Mouse (Mus musculus) CD4-positive helper T cell, adult 2 months (primary cell): Measurements from ENCODE around the gene Gpkow.
"Not testable (repeated sequence)": the region's sequence is repeated elsewhere in the genome, so short reads cannot be mapped to it uniquely, and the experiment has no call there.

Source experiments
- DNase-seq: peaks from one replicate; pipeline ENCODE4 v3.0.0-alpha.2; 2012; ENCODE audit warnings: low read depth, missing footprints, low spot score

Gene Gpkow

DNA sequence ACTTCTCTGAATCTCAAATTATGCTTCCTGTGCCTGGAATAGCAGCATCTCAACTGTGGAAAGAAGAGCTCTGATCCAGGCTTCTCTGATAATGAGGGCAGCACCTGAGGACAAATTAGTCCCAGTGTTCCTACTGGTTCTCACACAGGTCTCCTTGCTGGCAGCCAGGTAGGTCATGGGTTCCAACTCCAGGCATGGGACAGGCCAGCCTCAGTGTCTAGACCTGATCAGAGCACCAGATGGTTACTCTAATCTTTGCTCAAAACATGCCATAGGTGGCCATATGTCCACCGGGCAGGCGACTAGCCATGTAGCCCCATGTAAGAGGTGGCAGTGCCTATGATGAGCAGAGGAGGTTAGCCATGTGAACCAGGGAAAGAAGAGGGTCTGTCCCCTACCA, 8.6 kb upstream of the Gpkow start:
- DNase-seq, result no peak

DNA sequence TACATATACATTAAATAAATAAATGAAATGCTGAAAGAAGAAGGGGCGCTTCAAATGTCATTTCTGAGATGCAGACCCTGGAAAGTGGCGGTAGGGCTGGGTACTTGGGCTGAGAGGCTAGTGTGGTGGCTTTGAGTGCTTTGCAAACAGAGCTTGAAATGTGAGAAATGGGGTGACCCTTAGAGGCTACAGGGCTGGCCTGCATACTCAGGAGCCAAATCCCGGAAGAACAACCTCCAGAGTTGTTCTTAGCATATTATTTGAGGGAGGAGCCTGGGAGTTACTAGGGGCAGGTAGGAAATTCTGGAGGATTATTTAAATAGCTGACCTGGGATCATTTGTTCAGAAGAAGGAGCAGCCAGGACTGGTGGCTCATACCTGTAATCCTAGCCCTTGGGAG, 6.4 kb upstream of the Gpkow start:
- no peak for DNase-seq

DNA sequence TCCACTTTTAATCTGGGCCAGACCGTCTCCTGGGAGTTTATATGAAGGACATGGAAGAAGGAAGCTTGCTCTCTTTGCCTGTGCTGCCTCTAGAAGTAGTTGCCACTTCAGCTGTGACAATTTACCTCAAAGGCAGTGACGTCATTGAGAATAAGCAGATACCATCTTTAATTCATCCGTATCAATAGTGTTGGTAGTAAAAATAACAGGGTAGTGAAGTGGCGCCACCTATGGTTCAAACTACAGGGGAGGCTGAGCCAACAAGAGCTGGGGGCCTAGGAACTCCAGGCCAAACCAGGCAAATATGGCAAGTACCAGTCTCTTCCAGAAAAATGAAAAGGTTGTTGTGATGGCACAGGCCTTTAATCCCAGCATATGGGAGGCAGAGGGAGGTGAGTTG, 4.1 kb upstream of the Gpkow start:
- DNase-seq, result peak; percentile 81

DNA sequence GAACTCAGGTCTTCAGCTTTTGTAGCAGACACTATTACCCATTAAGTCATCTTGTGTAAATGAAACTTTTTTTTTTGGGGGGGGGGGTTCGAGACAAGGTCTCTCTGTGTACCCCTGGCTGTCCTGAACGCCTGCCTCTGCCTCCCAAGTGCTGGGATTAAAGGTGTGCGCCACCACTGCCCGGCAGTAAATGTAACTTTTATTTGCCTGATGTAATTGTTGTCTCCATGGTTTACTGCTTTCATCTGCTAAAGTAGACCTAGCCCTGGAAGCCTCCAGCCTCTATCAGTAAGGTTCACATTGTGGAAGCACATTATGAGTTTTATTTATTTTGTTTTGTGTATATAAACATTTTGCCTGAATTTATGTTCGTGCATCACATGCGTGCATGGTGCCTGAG, 411 bp upstream of the Gpkow start:
- DNase-seq, result no peak

DNA sequence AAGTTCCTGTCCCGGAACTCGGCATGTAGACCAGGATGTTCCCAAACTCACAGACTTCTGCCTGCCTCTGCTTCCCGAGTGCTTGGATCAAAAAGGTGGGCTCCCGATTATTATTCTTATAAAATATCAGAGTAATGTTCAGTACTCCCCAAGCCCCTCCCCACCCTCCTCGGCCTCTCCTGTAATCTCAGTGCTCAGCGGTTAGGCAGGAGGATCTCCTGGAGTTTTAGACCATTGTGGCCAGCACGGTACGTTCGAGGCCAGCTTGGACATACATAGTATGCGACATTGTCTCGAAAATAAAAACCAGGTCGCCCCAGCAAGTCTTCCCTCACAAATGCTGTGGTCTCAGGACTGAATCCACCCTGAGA, 16.8 kb downstream of the Gpkow start:
- not testable (repeated sequence) for DNase-seq

DNA sequence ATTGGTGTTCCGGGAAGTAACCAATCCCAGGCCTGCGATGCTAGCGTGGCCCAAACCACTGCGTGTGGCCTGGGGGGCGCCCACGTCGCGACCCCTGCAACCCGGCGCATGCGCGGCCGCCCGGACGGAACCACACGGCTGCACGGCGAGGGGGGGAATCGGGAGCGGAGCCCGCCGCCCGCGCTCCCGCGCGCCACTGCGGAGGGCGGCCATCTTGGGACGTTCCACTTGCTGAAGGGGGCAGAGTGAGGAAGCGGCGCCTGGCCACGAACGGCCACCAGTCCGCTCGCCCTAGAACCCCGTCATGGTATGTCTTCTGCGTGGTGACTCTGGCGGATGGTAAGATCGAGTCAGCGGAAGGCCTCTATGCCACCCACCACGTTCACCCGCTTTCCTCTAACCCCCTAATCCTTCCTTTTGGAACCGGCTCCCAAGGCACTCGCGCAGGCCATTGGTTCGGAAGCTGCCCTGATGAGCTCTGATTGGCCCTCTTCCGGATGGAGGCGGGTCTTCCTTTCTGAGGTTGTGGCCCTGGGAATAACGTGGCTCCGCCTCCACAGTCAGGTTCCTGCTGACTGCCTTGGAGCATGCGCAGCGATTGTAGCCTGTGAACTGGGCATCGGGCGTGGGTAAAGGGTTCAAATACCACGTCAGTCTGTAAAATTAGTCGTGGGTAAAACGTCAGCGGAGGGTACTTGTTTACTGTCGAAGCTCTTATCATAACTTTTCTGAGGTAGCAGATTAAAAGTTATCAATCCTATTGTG, 17.4 kb downstream of the Gpkow start, which contains the start of gene Wdr45:
TSS of gene Wdr45 (plus strand) at position 199 of the 765 bp plus-strand sequence.
- peak; percentile 95 for DNase-seq

DNA sequence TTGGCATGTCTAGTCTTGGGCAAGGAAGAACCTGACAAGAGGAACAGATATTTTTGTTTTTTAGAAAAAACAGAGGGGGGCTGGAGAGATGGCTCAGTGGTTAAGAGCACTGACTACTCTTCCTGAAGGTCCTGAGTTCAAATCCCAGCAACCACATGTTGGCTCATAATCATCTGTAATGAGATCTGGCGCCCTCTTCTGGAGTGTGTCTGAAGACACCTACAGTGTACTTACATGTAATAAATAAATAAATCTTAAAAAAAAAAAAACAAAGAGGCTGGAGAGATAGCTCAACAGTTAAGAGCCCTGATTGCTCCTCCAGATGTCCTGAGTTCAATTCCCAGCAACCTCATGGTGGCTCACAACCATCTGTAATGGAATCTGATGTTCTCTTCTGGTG, 19.1 kb downstream of the Gpkow start:
- peak; percentile 34 for DNase-seq

DNA sequence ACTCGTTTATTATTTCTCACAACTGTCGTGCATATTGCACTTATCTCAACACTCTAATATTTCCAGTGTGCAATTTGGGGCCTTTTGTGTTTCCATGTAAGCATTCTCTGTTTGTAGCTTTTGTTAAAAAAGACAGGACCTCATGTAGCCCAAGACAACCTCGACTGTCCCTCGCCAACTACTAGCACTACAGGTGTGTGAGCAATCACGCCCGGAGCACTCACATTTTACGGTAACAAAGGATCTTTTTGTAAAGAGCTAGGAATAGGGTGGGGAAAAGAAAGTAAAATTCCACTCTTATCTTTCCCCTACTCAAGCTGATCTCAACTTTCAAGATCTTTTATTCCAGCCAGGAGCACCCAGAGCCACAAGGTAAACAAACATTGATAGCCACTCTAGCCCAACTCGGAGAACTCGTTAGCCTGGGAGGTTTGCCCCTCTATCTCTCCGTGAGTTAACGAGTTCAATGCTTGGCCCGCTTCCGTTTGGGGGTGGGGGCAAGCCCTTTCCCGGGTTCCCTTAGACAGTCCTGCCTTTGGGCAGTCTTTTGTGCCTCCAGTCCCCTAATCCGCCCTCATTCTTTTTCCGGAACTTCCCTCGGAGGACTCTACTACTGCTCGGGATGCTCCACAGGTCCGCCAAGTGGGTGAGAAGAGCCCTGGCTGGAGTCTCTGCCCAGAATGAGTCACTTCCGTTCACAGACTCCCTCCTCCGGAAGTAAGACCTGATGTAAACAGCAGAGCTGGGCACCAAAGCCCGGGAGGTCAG, 24.8 kb downstream of the Gpkow start, which contains the start of gene Gm45208:
TSS of gene Gm45208 (plus strand) at position 732 of the 768 bp plus-strand sequence.
- peak; percentile 84 for DNase-seq

DNA sequence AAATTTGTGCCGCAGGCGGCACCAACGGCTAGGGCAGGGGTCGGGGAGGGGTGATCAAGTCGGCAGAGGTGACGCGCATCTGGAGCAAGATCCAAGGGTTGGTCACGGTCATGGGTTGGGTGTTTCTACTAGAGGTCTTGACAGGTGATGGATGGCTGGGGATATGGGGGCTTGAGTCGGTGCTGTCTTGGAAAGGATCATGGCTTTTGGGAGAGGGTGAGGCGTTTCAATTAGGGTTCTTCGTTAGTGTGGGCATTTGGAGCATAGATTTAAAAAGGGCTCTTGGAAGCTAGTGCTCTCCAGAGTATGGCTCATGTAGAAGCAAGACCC, 25.3 kb downstream of the Gpkow start:
- DNase-seq, result no peak

DNA sequence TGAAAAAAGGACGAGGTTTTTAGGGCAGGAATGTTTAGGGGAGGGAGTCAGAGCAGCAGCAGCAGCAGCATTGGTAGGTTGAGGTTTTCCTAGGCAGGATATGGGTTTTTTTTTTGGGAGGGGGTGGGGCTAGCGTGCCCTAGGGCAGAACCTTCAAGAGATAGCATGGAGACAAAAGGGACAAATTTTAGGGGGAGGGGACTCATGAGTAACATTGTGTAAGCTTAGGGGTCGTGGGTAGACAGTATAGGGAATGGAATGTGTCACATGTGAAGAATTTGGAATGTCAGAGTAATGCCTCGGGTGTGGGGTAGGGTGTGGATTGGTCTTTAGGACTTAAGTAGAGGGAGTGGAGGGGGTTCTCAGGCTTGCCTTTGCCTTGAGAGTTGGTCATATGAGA, 25.8 kb downstream of the Gpkow start:
- peak; percentile 37 for DNase-seq

DNA sequence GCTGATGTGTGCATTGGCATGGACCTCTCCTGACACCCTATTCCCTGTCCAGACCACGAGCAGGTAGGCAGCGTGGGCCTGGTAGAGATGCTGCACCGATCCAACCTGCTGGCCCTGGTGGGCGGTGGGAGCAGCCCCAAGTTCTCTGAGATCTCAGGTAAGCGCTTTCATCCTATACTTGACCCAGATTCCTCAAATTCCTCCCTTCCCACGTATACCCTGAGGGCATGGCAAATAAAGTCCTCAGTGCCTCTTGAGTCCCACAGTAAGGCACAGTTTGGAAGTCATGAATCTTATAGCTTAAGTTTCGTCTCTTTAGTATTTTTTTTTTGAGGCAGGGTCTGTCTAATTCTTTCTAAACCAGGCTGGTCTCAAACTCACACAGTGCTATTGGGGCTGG, 27.2 kb downstream of the Gpkow start:
- no peak for DNase-seq

DNA sequence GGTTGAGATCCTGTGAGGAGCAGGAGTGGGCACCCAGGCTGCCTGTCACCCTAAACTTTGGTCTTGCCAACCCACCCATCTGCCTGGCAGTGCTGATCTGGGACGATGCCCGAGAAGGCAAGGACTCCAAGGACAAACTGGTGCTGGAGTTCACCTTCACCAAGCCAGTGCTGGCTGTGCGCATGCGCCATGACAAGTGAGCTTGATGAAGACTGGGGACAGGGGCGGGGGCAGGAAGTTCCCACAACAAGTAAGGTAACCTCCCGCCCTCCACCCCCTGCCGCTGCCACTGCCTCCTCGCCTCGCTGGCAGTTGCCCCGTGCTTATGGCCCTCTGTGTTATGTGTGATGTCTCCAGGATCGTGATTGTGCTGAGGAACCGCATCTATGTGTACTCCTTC, 28.9 kb downstream of the Gpkow start:
- no peak for DNase-seq

DNA sequence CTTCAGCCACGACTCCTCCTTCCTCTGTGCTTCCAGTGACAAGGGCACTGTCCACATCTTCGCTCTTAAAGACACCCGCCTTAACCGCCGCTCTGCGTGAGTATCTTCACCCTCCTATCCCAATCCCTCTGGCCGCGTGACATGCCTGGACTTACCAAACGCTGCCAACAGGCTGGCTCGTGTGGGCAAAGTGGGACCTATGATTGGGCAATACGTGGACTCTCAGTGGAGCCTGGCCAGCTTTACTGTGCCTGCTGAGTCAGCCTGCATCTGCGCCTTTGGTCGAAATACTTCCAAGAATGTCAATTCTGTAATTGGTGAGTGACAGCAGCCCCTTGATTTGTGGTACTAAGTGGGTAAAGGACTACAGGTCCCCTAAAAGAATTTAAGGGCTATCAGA, 30.2 kb downstream of the Gpkow start:
- no peak for DNase-seq

DNA sequence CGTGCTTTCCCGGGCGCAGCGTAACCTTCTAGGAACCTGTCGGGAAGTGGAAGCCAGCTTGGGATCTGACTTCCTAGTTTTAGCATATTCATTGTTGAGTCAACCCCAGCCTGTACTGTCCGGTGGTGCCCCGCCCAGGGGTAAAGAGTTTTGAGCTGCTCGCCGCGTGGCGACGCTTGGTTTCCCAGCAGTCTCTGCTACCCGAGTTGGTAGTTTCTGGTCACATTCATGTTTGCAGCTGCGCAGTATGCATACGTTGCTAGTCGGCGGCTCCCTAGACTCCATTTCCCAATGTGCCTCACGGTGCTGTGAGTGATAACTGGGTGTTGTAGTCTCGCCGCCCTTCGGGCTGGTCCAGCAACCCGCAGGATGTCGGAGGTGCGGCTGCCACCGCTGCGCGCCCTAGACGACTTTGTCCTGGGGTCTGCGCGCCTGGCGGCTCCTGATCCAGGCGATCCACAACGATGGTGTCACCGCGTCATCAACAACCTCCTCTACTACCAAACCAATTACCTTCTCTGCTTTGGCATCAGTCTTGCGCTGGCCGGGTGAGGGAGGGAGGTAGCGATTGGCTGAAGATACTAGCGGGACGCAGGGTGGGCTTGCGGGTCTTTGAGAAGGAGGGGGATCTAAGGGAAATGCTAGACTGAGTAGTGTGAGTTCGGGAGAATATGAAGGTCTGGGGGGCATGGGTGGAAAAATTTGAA, 31.4 kb downstream of the Gpkow start, which contains the start of gene Praf2:
TSS of gene Praf2 (plus strand) at position 225 of the 707 bp plus-strand sequence.
- peak; percentile 85 for DNase-seq

DNA sequence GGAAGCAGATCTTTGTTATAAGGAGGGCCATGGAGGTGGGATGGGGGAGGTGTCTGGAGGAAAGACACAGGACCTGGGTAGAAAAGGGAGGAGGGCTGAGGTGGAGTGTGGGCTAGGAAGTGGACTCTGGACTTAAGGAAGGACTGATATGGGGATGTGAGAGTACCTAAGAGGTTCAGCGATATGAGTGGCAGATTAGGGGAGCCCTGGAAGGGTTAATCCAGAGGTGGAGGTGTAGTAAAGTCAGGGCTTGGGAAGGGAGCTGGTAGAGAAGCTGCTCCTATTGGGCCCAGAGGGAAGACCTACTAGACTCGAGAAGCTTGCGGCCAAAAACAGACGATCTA, 32.0 kb downstream of the Gpkow start:
- DNase-seq, result no peak

DNA sequence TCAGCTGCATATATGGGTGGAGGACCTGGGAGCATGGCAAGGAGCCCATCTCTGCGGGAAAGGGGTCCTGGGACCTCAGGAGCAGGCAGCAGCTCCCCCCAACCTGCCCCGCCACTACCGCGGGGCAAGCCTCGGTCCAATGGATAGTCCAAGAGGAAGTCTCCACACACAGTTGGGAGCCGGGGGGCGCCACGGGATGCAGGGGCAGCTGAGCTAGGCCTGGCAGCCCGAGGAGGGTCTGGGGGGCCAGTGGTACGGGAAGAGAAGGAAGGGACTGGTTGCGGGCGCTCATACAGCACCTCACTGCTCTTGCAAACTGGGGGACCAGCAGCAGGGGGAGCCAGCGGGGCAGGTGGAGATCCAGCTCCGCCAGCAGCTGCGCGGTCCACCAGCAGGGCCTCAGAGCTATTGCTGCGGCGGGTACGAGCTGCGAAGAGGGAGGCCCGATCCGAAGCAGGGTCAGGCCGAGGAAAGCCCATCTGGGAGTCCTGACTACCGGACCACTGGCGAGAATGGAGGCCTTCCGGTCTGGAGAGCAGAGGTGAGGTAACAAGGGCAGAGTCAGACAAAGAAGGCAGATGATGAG, 36.7 kb downstream of the Gpkow start:
- peak; percentile 76 for DNase-seq

DNA sequence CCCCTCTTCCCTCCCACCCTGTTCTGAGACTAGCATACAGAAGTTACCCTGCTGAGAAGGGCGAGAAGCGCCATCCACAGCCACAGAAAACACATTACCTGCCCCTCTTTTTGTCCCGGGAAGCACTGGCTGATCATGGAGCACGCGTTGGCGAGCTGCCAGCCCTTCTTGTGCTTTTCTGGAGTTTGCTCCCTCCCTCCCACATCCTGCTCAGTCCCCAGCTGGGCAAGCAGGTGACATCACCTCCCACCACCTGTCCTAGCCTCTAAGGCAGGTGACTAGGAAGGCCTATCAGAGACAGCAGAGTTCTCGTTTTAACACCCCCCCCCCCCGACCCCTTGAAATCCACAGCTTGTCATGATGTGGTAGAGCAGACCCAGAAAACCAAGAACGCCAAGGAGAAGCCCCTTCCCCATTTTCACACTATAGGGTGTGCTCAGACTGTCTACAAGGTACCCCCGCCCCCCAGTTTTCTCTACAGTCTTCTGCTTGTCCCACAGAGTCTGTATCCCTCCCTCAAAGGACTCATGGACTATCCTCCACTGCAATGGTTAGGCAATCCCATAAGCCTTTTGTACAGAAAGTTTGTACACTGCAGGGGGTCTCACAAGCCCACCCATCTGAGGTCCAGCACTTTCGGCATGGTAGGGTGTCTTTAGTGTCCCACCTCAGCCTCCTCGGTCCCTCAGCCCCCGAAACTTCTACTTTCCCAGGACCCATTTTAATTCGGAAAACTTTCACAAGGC, 42.6 kb downstream of the Gpkow start:
- DNase-seq, result no peak

DNA sequence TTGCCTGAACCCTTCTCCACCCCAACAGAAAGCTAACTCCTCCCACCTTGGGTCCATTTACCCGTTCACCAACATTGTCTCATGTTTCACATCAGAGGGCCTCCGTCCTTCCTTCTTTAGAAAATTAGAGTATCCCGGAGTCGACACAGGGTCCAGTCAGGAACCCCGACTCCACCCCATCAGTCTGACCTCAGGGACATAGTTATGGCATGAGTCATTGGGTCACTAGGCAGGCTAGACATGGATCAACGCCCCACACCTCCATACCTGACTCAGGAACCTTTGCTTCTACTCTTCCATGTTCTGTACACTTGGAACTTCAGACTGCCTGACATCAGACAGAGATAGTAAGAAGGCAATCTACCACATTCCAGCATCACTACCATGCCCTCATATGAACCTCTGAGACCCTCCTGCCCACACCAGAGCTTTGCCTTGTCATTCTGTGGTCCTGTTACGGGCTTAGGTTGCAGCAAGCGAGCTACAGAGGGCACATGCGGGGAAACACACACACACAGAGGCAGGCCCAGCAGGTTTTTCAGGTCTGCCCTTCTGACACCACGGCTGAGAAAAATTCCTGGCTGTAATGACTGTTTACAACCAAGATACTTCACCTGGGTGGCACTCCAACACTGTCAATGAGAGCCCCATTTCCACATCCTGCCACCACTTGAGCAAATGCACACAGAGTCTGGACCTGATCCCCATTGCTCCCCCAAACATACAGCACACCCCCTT, 43.3 kb downstream of the Gpkow start:
- no peak for DNase-seq

DNA sequence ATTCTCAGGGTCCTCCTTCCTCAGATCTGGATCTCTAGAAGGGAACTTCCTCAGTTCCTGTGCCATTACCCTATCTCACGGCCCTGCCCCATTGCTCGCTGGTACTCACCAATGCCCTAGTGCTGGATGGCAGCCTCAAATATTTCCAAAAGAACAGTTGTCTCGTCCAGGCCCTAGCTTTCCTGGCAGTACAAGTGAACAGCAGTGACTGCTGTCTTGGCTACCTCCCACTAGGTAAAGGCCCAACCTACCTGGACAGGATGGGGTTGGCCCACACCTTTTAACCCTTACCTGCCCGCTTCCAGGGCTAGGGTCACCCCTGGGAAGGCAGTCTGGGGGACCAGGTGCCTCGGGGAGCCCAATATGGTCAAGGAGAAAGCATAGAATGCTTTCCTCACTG, 44.2 kb downstream of the Gpkow start:
- DNase-seq, result no peak

DNA sequence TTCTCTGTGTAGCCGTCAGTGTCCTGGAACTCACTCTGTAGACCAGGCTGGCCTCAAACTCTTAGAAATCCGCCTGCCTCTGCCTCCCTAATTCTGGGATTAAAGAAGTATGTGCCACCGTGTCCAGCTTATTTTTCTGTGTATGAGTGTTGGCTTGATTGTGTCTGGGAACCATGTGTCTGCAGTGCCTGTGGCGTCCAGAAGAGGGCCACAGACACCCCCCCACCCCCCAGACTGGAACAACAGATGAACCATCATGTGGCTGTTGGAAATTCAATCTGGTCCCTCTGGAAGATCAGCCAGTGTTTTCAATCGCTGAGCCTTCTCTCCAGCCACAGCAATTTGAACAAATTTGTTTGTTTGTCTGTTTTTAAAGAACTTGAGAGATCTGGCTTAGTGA, 46.5 kb downstream of the Gpkow start:
- no peak for DNase-seq

DNA sequence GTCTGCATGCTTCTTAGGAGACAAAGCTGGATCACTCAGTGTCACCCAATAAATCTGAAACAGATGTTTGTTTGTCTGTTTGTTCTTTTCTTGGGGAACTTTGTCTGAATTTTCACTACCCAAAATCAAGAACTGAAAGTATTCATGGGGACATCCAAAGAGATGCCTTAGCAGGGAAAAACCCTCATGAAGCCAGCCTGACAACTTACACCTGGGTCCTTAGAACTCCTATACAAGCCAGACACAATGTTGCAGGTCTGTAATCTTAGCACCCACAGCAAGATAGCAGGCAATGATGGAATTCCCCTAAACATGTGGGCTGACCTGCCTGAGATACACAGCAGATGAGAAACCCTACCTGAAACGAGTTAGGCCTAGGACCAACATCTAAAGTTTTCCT, 48.0 kb downstream of the Gpkow start:
- DNase-seq, result no peak
